Mouse (Mus musculus) embryonic facial prominence, embryonic 11.5 days (tissue): ENCODE measurements around the gene Unc13d. TPM values are rescaled to one million over a fixed set of nuclear protein-coding genes. Genes with fewer than 3 reads are reported as not detected.

Experiments
- ATAC-seq: fragments of 200-750 bp; cut with Nextera tagmentation; replicated peaks from 2 replicates; pipeline ENCODE4 v1.8.0; 2017; ENCODE audit warnings: low read depth; ENCODE audit not compliant: insufficient number of reproducible peaks, low FRiP score, low TSS enrichment
- DNase-seq: peaks from one replicate; pipeline ENCODE4 v3.0.0-alpha.2; 2015; ENCODE audit warnings: low spot score
- H3K27ac ChIP-seq: fragments of 300-500 bp; sonication (generic); replicated peaks from 2 replicates; pipeline ENCODE4 v1.5.1; 2014; ENCODE audit warnings: mild to moderate bottlenecking, low read depth, low read length, control low read depth
- H3K27me3 ChIP-seq: fragments of 300-500 bp; sonication (generic); 2 replicates; pipeline ENCODE4 v1.6.1; 2014; ENCODE audit warnings: mild to moderate bottlenecking, low read length, moderate library complexity, mixed read lengths; ENCODE audit not compliant: control insufficient read depth, insufficient read depth
- H3K36me3 ChIP-seq: fragments of 300-500 bp; sonication (generic); replicated peaks from 2 replicates; pipeline ENCODE4 v1.6.1; 2014; ENCODE audit warnings: low read depth, mild to moderate bottlenecking, low read length, moderate library complexity, mixed read lengths; ENCODE audit not compliant: control insufficient read depth, insufficient read depth
- H3K4me1 ChIP-seq: fragments of 300-500 bp; sonication (generic); 2 replicates; pipeline ENCODE4 v1.6.1; 2014; ENCODE audit warnings: low read length, mixed read lengths; ENCODE audit not compliant: control insufficient read depth, insufficient read depth
- H3K4me2 ChIP-seq: fragments of 300-500 bp; sonication (generic); 2 replicates; pipeline ENCODE4 v1.6.1; 2014; ENCODE audit warnings: low read depth, mild to moderate bottlenecking, control low read depth, low read length, moderate library complexity
- H3K4me3 ChIP-seq: fragments of 300-500 bp; sonication (generic); 2 replicates; pipeline ENCODE4 v1.5.1; 2014; ENCODE audit warnings: low read depth, low read length, control low read depth
- H3K9ac ChIP-seq: fragments of 300-500 bp; sonication (generic); replicated peaks from 2 replicates; pipeline ENCODE4 v1.6.1; 2014; ENCODE audit warnings: mild to moderate bottlenecking, control low read depth, low read length
- H3K9me3 ChIP-seq: fragments of 300-500 bp; sonication (generic); replicated peaks from 2 replicates; pipeline ENCODE4 v1.6.1; 2016; ENCODE audit warnings: mild to moderate bottlenecking, low read length, inconsistent platforms, mixed read lengths; ENCODE audit not compliant: control insufficient read depth
- WGBS: fragments of 180-500 bp; shearing (Covaris S2); extraction: QIAGEN DNeasy Blood & Tissue Kit; methylation state at CpG from one replicate; pipeline ENCODE4 v1.1.7; 2014; 5-methylcytosine and 5-hydroxymethylcytosine counted together
- polyA plus RNA-seq: library from polyadenylated mRNA; unstranded; fragments of >200 nt; fragmentation: Nextera tagmentation; extraction: Ambion mirVana; gene quantifications from 2 replicates; pipeline ENCODE4 v1.2.1, GENCODE M21; 2014

Gene Unc13d
- polyA plus RNA-seq, 1 experiment from 2014 or later, result 1.2 TPM

- no peak overlapping the region for H3K4me3 ChIP-seq
- no peak overlapping the region for H3K27ac ChIP-seq
- H3K9me3 ChIP-seq, result no peaks in the 10 kb centered on the region
- DNase-seq, result no peak
- no peak overlapping the region for H3K4me2 ChIP-seq
- no peaks in the 10 kb centered on the region for H3K4me1 ChIP-seq
- H3K9ac ChIP-seq, result no peak overlapping the region
- ATAC-seq, result no peak
- no peaks in the 10 kb centered on the region for H3K27me3 ChIP-seq
- WGBS, result 93% methylated on average over 17 of the region's 17 CpGs
- peaks cover 30% of the 10 kb centered on the region for H3K36me3 ChIP-seq
These were observed 18.7 kb downstream of the Unc13d start for GRCm38 (mm10) chr11:116058868-116059690.

- Histone ChIP-seq H3K36me3 (peaks cover 30% of the 10 kb centered on the region), H3K27me3 (no peaks in the 10 kb centered on the region), H3K9me3 (no peaks in the 10 kb centered on the region), H3K4me2 (no peak overlapping the region), H3K4me1 (no peaks in the 10 kb centered on the region), H3K27ac (no peak overlapping the region), H3K9ac (no peak overlapping the region), H3K4me3 (no peak overlapping the region)
- no peak for DNase-seq
- ATAC-seq, result no peak
- 75% methylated on average over 12 of the region's 12 CpGs for WGBS
These were observed 19.6 kb downstream of the Unc13d start for GRCm38 (mm10) chr11:116058022-116058614.

- Histone ChIP-seq H3K9ac (no peak overlapping the region), H3K36me3 (peaks cover 30% of the 10 kb centered on the region), H3K4me3 (no peak overlapping the region), H3K9me3 (no peaks in the 10 kb centered on the region), H3K27me3 (no peaks in the 10 kb centered on the region), H3K4me1 (no peaks in the 10 kb centered on the region), H3K4me2 (no peak overlapping the region), H3K27ac (no peak overlapping the region)
- DNase-seq, result no peak
- ATAC-seq, result no peak
- WGBS, result 92% methylated on average over 4 of the region's 4 CpGs
These were observed 20.4 kb downstream of the Unc13d start for GRCm38 (mm10) chr11:116057237-116057881.

- no peak overlapping the region for H3K4me2 ChIP-seq
- no peak overlapping the region for H3K4me3 ChIP-seq
- no peak overlapping the region for H3K9ac ChIP-seq
- peaks cover 28% of the 10 kb centered on the region for H3K36me3 ChIP-seq
- no peaks in the 10 kb centered on the region for H3K4me1 ChIP-seq
- WGBS, result 94% methylated on average over 11 of the region's 11 CpGs
- H3K27me3 ChIP-seq, result no peaks in the 10 kb centered on the region
- H3K9me3 ChIP-seq, result no peaks in the 10 kb centered on the region
- ATAC-seq (no peak), DNase-seq (no peak)
- no peak overlapping the region for H3K27ac ChIP-seq
These were observed 21.9 kb downstream of the Unc13d start for GRCm38 (mm10) chr11:116055873-116056272.

GRCm38 (mm10) chr11:116053510-116054229 is 24.1 kb downstream of the Unc13d start:
- no peaks in the 10 kb centered on the region for H3K27me3 ChIP-seq
- 93% methylated on average over 9 of the region's 9 CpGs for WGBS
- no peak overlapping the region for H3K27ac ChIP-seq
- ATAC-seq (no peak), DNase-seq (no peak)
- no peaks in the 10 kb centered on the region for H3K4me1 ChIP-seq
- H3K4me2 ChIP-seq, result no peak overlapping the region
- peaks cover 33% of the 10 kb centered on the region for H3K36me3 ChIP-seq
- H3K4me3 ChIP-seq, result no peak overlapping the region
- H3K9ac ChIP-seq, result no peak overlapping the region
- no peaks in the 10 kb centered on the region for H3K9me3 ChIP-seq

GRCm38 (mm10) chr11:116050196-116050595 is 27.6 kb downstream of the Unc13d start:
- H3K27ac ChIP-seq, result no peak overlapping the region
- no peak overlapping the region for H3K9ac ChIP-seq
- no peak for DNase-seq
- H3K4me3 ChIP-seq, result no peak overlapping the region
- H3K4me2 ChIP-seq, result no peak overlapping the region
- WGBS, result 83% methylated on average over 4 of the region's 4 CpGs
- H3K27me3 ChIP-seq, result no peaks in the 10 kb centered on the region
- ATAC-seq, result no peak
- no peaks in the 10 kb centered on the region for H3K9me3 ChIP-seq
- peaks cover 23% of the 10 kb centered on the region for H3K36me3 ChIP-seq
- H3K4me1 ChIP-seq, result no peaks in the 10 kb centered on the region

- Histone ChIP-seq H3K36me3 (peaks cover 23% of the 10 kb centered on the region), H3K27me3 (no peaks in the 10 kb centered on the region), H3K4me2 (no peak overlapping the region), H3K4me3 (no peak overlapping the region), H3K9me3 (no peaks in the 10 kb centered on the region), H3K9ac (no peak overlapping the region), H3K4me1 (no peaks in the 10 kb centered on the region), H3K27ac (no peak overlapping the region)
- ATAC-seq (no peak), DNase-seq (no peak)
- 80% methylated on average over 2 of the region's 2 CpGs for WGBS
These were observed 28.2 kb downstream of the Unc13d start for GRCm38 (mm10) chr11:116049610-116050009.
